Mouse (Mus musculus): ENCODE measurements around the gene Fam3b. TPM values are rescaled to one million over a fixed set of nuclear protein-coding genes. Genes with fewer than 3 reads are reported as not detected.

Gene Fam3b
- polyA plus RNA-seq (2015; fragmentation: Nextera tagmentation; extraction: Ambion mirVana) = not detected in 2 replicates

GRCm38 (mm10) chr16:97514099-97514940 lies at the start of gene Fam3b:
Gene Fam3b, minus strand, starts transcription at chr16:97514816.
- Histone ChIP-seq H3K4me3 (no peak within 1 kb of the TSS), H3K36me3 (ENCODE audit: poor library complexity, severe bottlenecking) (no peaks in the 10 kb centered on the region), H3K9ac (no peak within 1 kb of the TSS), H3K27me3 (no peaks in the 10 kb centered on the region), H3K9me3 (replicated peaks) (no peaks in the 10 kb centered on the region), H3K27ac (no peak within 1 kb of the TSS), H3K4me2 (no peak within 1 kb of the TSS), H3K4me1 (no peaks in the 10 kb centered on the region)
- no peak for ATAC-seq
- 70% methylated on average over 4 of the region's 4 CpGs for WGBS

DNA sequence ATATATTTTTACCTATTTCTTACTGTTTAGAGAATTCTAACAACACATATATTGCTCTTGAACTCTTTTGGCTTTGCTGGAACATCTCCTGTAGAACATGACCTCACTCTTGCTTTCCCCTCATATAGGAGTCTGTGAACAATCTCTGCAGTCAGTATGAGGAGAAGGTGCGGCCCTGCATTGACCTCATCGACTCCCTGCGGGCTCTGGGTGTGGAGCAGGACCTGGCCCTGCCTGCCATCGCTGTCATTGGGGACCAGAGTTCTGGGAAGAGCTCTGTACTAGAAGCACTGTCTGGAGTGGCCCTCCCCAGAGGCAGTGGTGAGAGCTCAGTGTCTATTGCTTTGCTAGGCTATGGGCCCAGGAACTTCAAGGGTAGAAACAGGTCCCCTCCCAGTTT lies 29.7 kb upstream of the Fam3b start:
- H3K4me3 ChIP-seq = no peak overlapping the region
- no peaks in the 10 kb centered on the region for H3K27me3 ChIP-seq
- no peak overlapping the region for H3K4me2 ChIP-seq
- no peaks in the 10 kb centered on the region for H3K9me3 ChIP-seq (replicated peaks)
- H3K27ac ChIP-seq = no peak overlapping the region
- H3K36me3 ChIP-seq (ENCODE audit: poor library complexity, severe bottlenecking) = no peaks in the 10 kb centered on the region
- H3K4me1 ChIP-seq = no peaks in the 10 kb centered on the region
- no peak overlapping the region for H3K9ac ChIP-seq
- WGBS = 80% methylated on average over 4 of the region's 4 CpGs
- ATAC-seq = no peak

DNA sequence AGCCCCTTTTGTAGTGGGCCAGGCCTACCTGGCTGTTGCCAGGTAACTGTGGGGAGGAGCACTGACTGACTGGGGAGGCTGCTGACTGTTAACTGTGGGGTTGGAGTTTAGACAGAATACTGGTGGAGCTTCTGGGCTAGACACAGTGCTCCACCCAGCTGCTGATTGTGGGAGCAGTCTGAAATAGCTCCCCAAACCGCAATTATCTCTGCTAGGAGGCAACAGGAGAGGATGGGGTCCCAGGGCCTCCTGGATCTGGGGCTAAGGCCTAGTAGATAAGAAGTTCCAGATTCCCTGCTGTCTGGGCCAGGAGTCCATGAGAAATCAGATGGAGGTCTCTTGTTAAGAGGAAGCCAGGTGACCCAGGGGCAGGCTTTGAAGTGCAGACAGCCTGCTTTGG lies 22.2 kb upstream of the Fam3b start:
- 75% methylated on average over 1 of the region's 1 CpGs for whole genome bisulfite sequencing
- no peak for ATAC-seq
- H3K9ac ChIP-seq = no peak overlapping the region
- no peak overlapping the region for H3K4me3 ChIP-seq
- no peak overlapping the region for H3K4me2 ChIP-seq
- no peak overlapping the region for H3K27ac ChIP-seq
- no peaks in the 10 kb centered on the region for H3K36me3 ChIP-seq (ENCODE audit: poor library complexity, severe bottlenecking)
- H3K4me1 ChIP-seq = peaks cover 27% of the 10 kb centered on the region
- H3K9me3 ChIP-seq (replicated peaks) = no peaks in the 10 kb centered on the region
- H3K27me3 ChIP-seq = no peaks in the 10 kb centered on the region

- Histone ChIP-seq H3K27me3 (no peaks in the 10 kb centered on the region), H3K4me3 (no peak overlapping the region), H3K4me1 (peaks cover 27% of the 10 kb centered on the region), H3K27ac (peak overlapping the region; percentile 51), H3K9me3 (replicated peaks) (no peaks in the 10 kb centered on the region), H3K36me3 (ENCODE audit: poor library complexity, severe bottlenecking) (no peaks in the 10 kb centered on the region), H3K4me2 (peak overlapping the region; percentile 28; the same call in 1 of the 2 replicates), H3K9ac (no peak overlapping the region)
- peak; percentile 89 for ATAC-seq
- 0% methylated on average over 3 of the region's 3 CpGs for WGBS
Observed at GRCm38 (mm10) chr16:97535808-97536413, 21.3 kb upstream of the Fam3b start.

GRCm38 (mm10) chr16:97534876-97535461 lies 20.4 kb upstream of the Fam3b start:
- H3K27ac ChIP-seq = peak overlapping the region; percentile 51; the same call in 1 of the 2 replicates
- H3K9ac ChIP-seq = no peak overlapping the region
- peaks cover 27% of the 10 kb centered on the region for H3K4me1 ChIP-seq
- H3K4me2 ChIP-seq = peak overlapping the region; percentile 14; the same call in 1 of the 2 replicates
- H3K9me3 ChIP-seq (replicated peaks) = no peaks in the 10 kb centered on the region
- 39% methylated on average over 5 of the region's 5 CpGs for WGBS
- ATAC-seq = peak; percentile 19; the same call in 1 of the 2 replicates
- no peaks in the 10 kb centered on the region for H3K27me3 ChIP-seq
- H3K36me3 ChIP-seq (ENCODE audit: poor library complexity, severe bottlenecking) = no peaks in the 10 kb centered on the region
- H3K4me3 ChIP-seq = no peak overlapping the region

- ATAC-seq = no peak
- Histone ChIP-seq H3K36me3 (ENCODE audit: poor library complexity, severe bottlenecking) (no peaks in the 10 kb centered on the region), H3K4me3 (no peak overlapping the region), H3K4me1 (peaks cover 27% of the 10 kb centered on the region), H3K27ac (no peak overlapping the region), H3K9ac (no peak overlapping the region), H3K4me2 (peak overlapping the region; percentile 14; the same call in 1 of the 2 replicates), H3K27me3 (no peaks in the 10 kb centered on the region), H3K9me3 (replicated peaks) (no peaks in the 10 kb centered on the region)
- WGBS = 52% methylated on average over 1 of the region's 1 CpGs
Observed at GRCm38 (mm10) chr16:97534448-97534847, 19.8 kb upstream of the Fam3b start.

GRCm38 (mm10) chr16:97533751-97534150 lies 19.1 kb upstream of the Fam3b start:
- Histone ChIP-seq H3K27me3 (no peaks in the 10 kb centered on the region), H3K9me3 (replicated peaks) (no peaks in the 10 kb centered on the region), H3K36me3 (ENCODE audit: poor library complexity, severe bottlenecking) (no peaks in the 10 kb centered on the region), H3K4me2 (no peak overlapping the region), H3K4me1 (peaks cover 27% of the 10 kb centered on the region), H3K9ac (no peak overlapping the region), H3K4me3 (no peak overlapping the region), H3K27ac (no peak overlapping the region)
- WGBS = 91% methylated on average over 5 of the region's 5 CpGs
- no peak for ATAC-seq

GRCm38 (mm10) chr16:97533126-97533525 lies 18.5 kb upstream of the Fam3b start:
- H3K27me3 ChIP-seq = no peaks in the 10 kb centered on the region
- no peaks in the 10 kb centered on the region for H3K9me3 ChIP-seq (replicated peaks)
- no peak overlapping the region for H3K4me3 ChIP-seq
- 94% methylated on average over 1 of the region's 1 CpGs for WGBS
- H3K4me2 ChIP-seq = no peak overlapping the region
- no peak for ATAC-seq
- H3K36me3 ChIP-seq (ENCODE audit: poor library complexity, severe bottlenecking) = no peaks in the 10 kb centered on the region
- no peak overlapping the region for H3K9ac ChIP-seq
- peaks cover 27% of the 10 kb centered on the region for H3K4me1 ChIP-seq
- no peak overlapping the region for H3K27ac ChIP-seq

DNA sequence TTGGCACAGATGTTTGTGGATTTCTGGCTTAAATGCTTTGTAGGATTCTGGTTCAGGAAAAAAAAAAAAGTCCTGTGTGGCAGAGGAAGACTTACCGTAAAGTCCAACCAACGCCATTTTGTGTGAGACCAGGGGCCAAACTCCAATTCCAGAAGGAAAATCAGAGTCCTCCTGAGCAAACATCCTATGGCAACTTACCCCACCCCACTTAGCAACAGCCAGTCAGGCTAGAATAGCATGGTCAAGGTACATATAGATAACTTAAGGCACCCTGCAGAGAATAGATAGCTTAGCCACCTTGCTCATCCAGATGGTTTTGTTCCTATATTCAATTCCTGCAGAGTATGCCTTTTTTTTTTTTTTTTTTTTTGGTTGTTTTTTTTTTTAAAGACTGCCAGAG lies 14.6 kb upstream of the Fam3b start:
- H3K9me3 ChIP-seq (replicated peaks) = no peaks in the 10 kb centered on the region
- H3K9ac ChIP-seq = no peak overlapping the region
- 89% methylated on average over 2 of the region's 2 CpGs for WGBS
- H3K4me3 ChIP-seq = no peak overlapping the region
- H3K4me2 ChIP-seq = no peak overlapping the region
- no peak overlapping the region for H3K27ac ChIP-seq
- no peak for ATAC-seq
- no peaks in the 10 kb centered on the region for H3K27me3 ChIP-seq
- no peaks in the 10 kb centered on the region; the same call in 1 of the 2 replicates for H3K4me1 ChIP-seq
- no peaks in the 10 kb centered on the region for H3K36me3 ChIP-seq (ENCODE audit: poor library complexity, severe bottlenecking)

DNA sequence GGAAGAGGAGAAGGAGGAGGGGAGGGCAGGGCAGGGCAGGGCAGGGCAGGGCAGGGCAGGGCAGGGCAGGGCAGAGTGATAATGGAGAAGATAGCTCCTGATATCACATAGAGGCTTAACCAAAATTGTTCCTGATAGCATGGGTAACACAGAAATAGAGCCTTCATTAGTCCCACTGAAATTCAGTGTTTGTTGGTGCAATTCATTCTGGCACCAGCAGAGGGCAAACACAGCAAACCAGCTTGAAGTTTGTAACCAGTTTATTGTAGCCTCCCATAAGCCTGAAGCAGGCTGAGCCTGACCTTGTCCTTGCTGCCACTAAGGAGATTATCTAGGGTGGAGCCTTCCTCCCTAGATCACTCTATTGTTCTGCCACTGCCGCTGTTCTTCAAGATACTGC lies 8.4 kb upstream of the Fam3b start:
- Histone ChIP-seq H3K4me1 (no peaks in the 10 kb centered on the region), H3K27me3 (no peaks in the 10 kb centered on the region), H3K27ac (no peak overlapping the region), H3K4me2 (no peak overlapping the region), H3K36me3 (ENCODE audit: poor library complexity, severe bottlenecking) (no peaks in the 10 kb centered on the region), H3K9ac (no peak overlapping the region), H3K4me3 (no peak overlapping the region), H3K9me3 (replicated peaks) (no peaks in the 10 kb centered on the region)
- 10% methylated on average over 1 of the region's 1 CpGs for whole genome bisulfite sequencing
- peak; percentile 53; the same call in 1 of the 2 replicates for ATAC-seq

- ATAC-seq = no peak
- Histone ChIP-seq H3K4me2 (no peak overlapping the region), H3K4me3 (no peak overlapping the region), H3K36me3 (ENCODE audit: poor library complexity, severe bottlenecking) (no peaks in the 10 kb centered on the region), H3K27me3 (no peaks in the 10 kb centered on the region), H3K9me3 (replicated peaks) (no peaks in the 10 kb centered on the region), H3K9ac (no peak overlapping the region), H3K27ac (no peak overlapping the region), H3K4me1 (no peaks in the 10 kb centered on the region)
- 86% methylated on average over 6 of the region's 6 CpGs for WGBS
Observed at GRCm38 (mm10) chr16:97521983-97522382, 7.4 kb upstream of the Fam3b start.

GRCm38 (mm10) chr16:97516341-97516740 lies 1.7 kb upstream of the Fam3b start:
- H3K27ac ChIP-seq = no peak overlapping the region
- no peak overlapping the region for H3K4me3 ChIP-seq
- H3K9ac ChIP-seq = no peak overlapping the region
- H3K9me3 ChIP-seq (replicated peaks) = no peaks in the 10 kb centered on the region
- WGBS = 75% methylated on average over 3 of the region's 3 CpGs
- ATAC-seq = no peak
- H3K4me1 ChIP-seq = no peaks in the 10 kb centered on the region
- no peaks in the 10 kb centered on the region for H3K36me3 ChIP-seq (ENCODE audit: poor library complexity, severe bottlenecking)
- H3K27me3 ChIP-seq = no peaks in the 10 kb centered on the region
- H3K4me2 ChIP-seq = no peak overlapping the region

All from forebrain, embryonic 13.5 days (tissue).